9 mouse cellular contexts compared by ENCODE assay signal in genomic region chr5:142844467-142844866, GRCm38 (mm10). TPM values are rescaled to one million over a fixed set of nuclear protein-coding genes. Genes with fewer than 3 reads are reported as not detected.
DNase-seq lines count a peak whose midpoint lies in the region; ATAC-seq and TF ChIP-seq lines count a peak whose summit lies in the region.
"Had no signal": no experiment of that assay in that cellular context is flagged by ENCODE, and none has a peak within 500 bp of the region (broad histone marks: within the 10 kb centered on the region; RNA-seq: fewer than 3 reads in every experiment).

No protein-coding gene starts in this region.

- TF ChIP-seq CTCF in lung, postnatal 0 days (IDR thresholded peaks at IDR 0.05) = peak; percentile 70

- TF ChIP-seq EP300 in lung, postnatal 0 days (IDR thresholded peaks at IDR 0.05) = no peak

- no peak overlapping the region for H3K4me2 ChIP-seq in lung, postnatal 0 days (replicated peaks; ENCODE audit: low read depth, low read length)
- no peak overlapping the region for H3K4me2 ChIP-seq in hindbrain, embryonic 16.5 days (ENCODE audit: low read length)
- H3K4me2 ChIP-seq: liver, embryonic 15.5 days had no signal

- H3K27me3 ChIP-seq in lung, postnatal 0 days (replicated peaks; ENCODE audit: insufficient read depth, low read length) = no peaks in the 10 kb centered on the region
- no peaks in the 10 kb centered on the region for H3K27me3 ChIP-seq in hindbrain, embryonic 10.5 days (ENCODE audit: insufficient read depth, poor library complexity, severe bottlenecking)
- H3K27me3 ChIP-seq in hindbrain, embryonic 16.5 days (replicated peaks; ENCODE audit: control insufficient read depth, insufficient read depth, low read length) = no peaks in the 10 kb centered on the region
- H3K27me3 ChIP-seq: liver, embryonic 15.5 days had no signal

- 60% methylated on average over 8 of the region's 8 CpGs for WGBS in lung, postnatal 0 days
- WGBS in hindbrain, embryonic 10.5 days = 64% methylated on average over 8 of the region's 8 CpGs
- WGBS in hindbrain, embryonic 16.5 days = 60% methylated on average over 8 of the region's 8 CpGs

- H3K9me3 ChIP-seq in lung, postnatal 0 days (ENCODE audit: low read length) = no peaks in the 10 kb centered on the region
- no peaks in the 10 kb centered on the region for H3K9me3 ChIP-seq in hindbrain, embryonic 10.5 days
- H3K9me3 ChIP-seq in hindbrain, embryonic 16.5 days (ENCODE audit: control insufficient read depth, low read length) = no peaks in the 10 kb centered on the region
- H3K9me3 ChIP-seq: liver, embryonic 15.5 days had no signal

- no peaks in the 10 kb centered on the region for H3K36me3 ChIP-seq in lung, postnatal 0 days (ENCODE audit: insufficient read depth, low read length)
- H3K36me3 ChIP-seq in hindbrain, embryonic 10.5 days = no peaks in the 10 kb centered on the region
- H3K36me3 ChIP-seq in hindbrain, embryonic 16.5 days (ENCODE audit: control insufficient read depth, insufficient read depth, low read length) = no peaks in the 10 kb centered on the region
- H3K36me3 ChIP-seq: liver, embryonic 15.5 days had no signal

- no peak overlapping the region for H3K9ac ChIP-seq in lung, postnatal 0 days (replicated peaks; ENCODE audit: low read depth)
- no peak overlapping the region for H3K9ac ChIP-seq in hindbrain, embryonic 16.5 days (ENCODE audit: low read depth, low read length)
- H3K9ac ChIP-seq: liver, embryonic 15.5 days had no signal

- peak; percentile 41 for DNase-seq in heart, postnatal 4 days
- no peak for DNase-seq in heart, adult 18-20 months
- DNase-seq in A20 (ENCODE audit: low read depth, low spot score) = peak; percentile 45
- DNase-seq in adrenal gland, adult 8-10 months = peak; percentile 39
- no peak for DNase-seq in lung, postnatal 0 days (ENCODE audit: low spot score)
- DNase-seq in hindbrain, embryonic 10.5 days (ENCODE audit: low spot score) = no peak
- no peak for DNase-seq in ovary, postnatal 36 days (ENCODE audit: low spot score)

- no peak for ATAC-seq in lung, postnatal 0 days
- no peak for ATAC-seq in hindbrain, embryonic 16.5 days

- H3K4me1 ChIP-seq in lung, postnatal 0 days (ENCODE audit: insufficient read depth, low read depth, low read length) = no peaks in the 10 kb centered on the region
- peaks cover 21% of the 10 kb centered on the region for H3K4me1 ChIP-seq in hindbrain, embryonic 10.5 days (replicated peaks)
- no peaks in the 10 kb centered on the region for H3K4me1 ChIP-seq in hindbrain, embryonic 16.5 days (ENCODE audit: control insufficient read depth, insufficient read depth, low read depth, low read length)
- H3K4me1 ChIP-seq: liver, embryonic 15.5 days had no signal

- H3K4me3 ChIP-seq in lung, postnatal 0 days (ENCODE audit: low read depth, low read length) = no peak overlapping the region
- H3K4me3 ChIP-seq in hindbrain, embryonic 10.5 days = no peak overlapping the region
- H3K4me3 ChIP-seq in hindbrain, embryonic 16.5 days (ENCODE audit: low read length) = no peak overlapping the region
- H3K4me3 ChIP-seq: liver, embryonic 15.5 days had no signal

- H3K27ac ChIP-seq in lung, postnatal 0 days (ENCODE audit: low read length) = no peak overlapping the region
- H3K27ac ChIP-seq in hindbrain, embryonic 10.5 days = no peak overlapping the region
- no peak overlapping the region for H3K27ac ChIP-seq in hindbrain, embryonic 16.5 days (ENCODE audit: low read depth, low read length)
- H3K27ac ChIP-seq: liver, embryonic 15.5 days had no signal

RNA-seq across cellular contexts. Expression of gene Tnrc18, which starts 27.0 kb away (rescaled TPM):
- total RNA-seq in heart, postnatal 4 days (2021) = 100 to 1,000 TPM; 113 TPM
- total RNA-seq in heart, adult 18-20 months (2021) = 10 to 100 TPM; 39.2 to 48.2 TPM
- 100 to 1,000 TPM in 1 of 4 experiments, 10 to 100 TPM in 3; 75.1 to 117 (median 96.9) TPM for total RNA-seq in adrenal gland, adult 8-10 months (2022)
- 16.6 and 24.9 TPM in 2 replicates for polyA plus RNA-seq in lung, postnatal 0 days (2015; fragmentation: Nextera tagmentation; extraction: Ambion mirVana)
- polyA plus RNA-seq in hindbrain, embryonic 10.5 days (2016; fragmentation: Nextera tagmentation; extraction: Ambion mirVana) = 25.2 and 39.3 TPM in 2 replicates
- polyA plus RNA-seq in hindbrain, embryonic 16.5 days (2015; fragmentation: Nextera tagmentation; extraction: Ambion mirVana) = 19.7 and 23.8 TPM in 2 replicates

RNA-seq across cellular contexts. Expression of gene Fbxl18, which starts 50.8 kb away (rescaled TPM):
- 1 to 10 TPM; 9.4 to 9.5 TPM for total RNA-seq in heart, postnatal 4 days (2021)
- total RNA-seq in heart, adult 18-20 months (2021) = 1 to 10 TPM; 4.6 to 4.7 TPM
- 10 to 100 TPM; 14.0 to 18.5 (median 15.1) TPM for total RNA-seq in adrenal gland, adult 8-10 months (2022)
- polyA plus RNA-seq in lung, postnatal 0 days (2015; fragmentation: Nextera tagmentation; extraction: Ambion mirVana) = 6.3 and 7.9 TPM in 2 replicates
- 23.8 and 24.2 TPM in 2 replicates for polyA plus RNA-seq in hindbrain, embryonic 10.5 days (2016; fragmentation: Nextera tagmentation; extraction: Ambion mirVana)
- 29.7 and 32.9 TPM in 2 replicates for polyA plus RNA-seq in hindbrain, embryonic 16.5 days (2015; fragmentation: Nextera tagmentation; extraction: Ambion mirVana)

Comparison
In these comparisons a context has a peak if more than half of its experiments do, and no peak if none do; other contexts are left out.
1. DNase-seq: peak in heart, postnatal 4 days (single experiment), A20 (single experiment) and adrenal gland, adult 8-10 months (single experiment); none in heart, adult 18-20 months (0 of 2), lung, postnatal 0 days (single experiment), hindbrain, embryonic 10.5 days (single experiment) and ovary, postnatal 36 days (single experiment).